Mouse (Mus musculus): ENCODE measurements around the gene Vwa3b.

Vwa3b gene

GRCm38 (mm10) chr1:37063053-37063452 lies 36.7 kb downstream of the Vwa3b start:
- no peak for DNase-seq (ENCODE audit: low spot score in 2 of 2)

GRCm38 (mm10) chr1:37063841-37064240 lies 37.4 kb downstream of the Vwa3b start:
- no peak for DNase-seq (ENCODE audit: low spot score in 2 of 2)

- no peak for DNase-seq (ENCODE audit: low spot score in 2 of 2)
These were observed 39.4 kb downstream of the Vwa3b start for GRCm38 (mm10) chr1:37065658-37066412.

GRCm38 (mm10) chr1:37075759-37076158 lies 49.4 kb downstream of the Vwa3b start:
- DNase-seq (ENCODE audit: low spot score in 2 of 2) = no peak

- no peak for DNase-seq (ENCODE audit: low spot score in 2 of 2)
These were observed 50.9 kb downstream of the Vwa3b start for GRCm38 (mm10) chr1:37077266-37077665.

GRCm38 (mm10) chr1:37077955-37078549 lies 51.7 kb downstream of the Vwa3b start:
- no peak for DNase-seq (ENCODE audit: low spot score in 2 of 2)

- DNase-seq (ENCODE audit: low spot score in 2 of 2) = no peak
These were observed 54.0 kb downstream of the Vwa3b start for GRCm38 (mm10) chr1:37080442-37080841.

- DNase-seq (ENCODE audit: low spot score in 2 of 2) = no peak
These were observed 55.2 kb downstream of the Vwa3b start for GRCm38 (mm10) chr1:37081376-37082214.

- no peak for DNase-seq (ENCODE audit: low spot score in 2 of 2)
These were observed 55.7 kb downstream of the Vwa3b start for GRCm38 (mm10) chr1:37082215-37082464.

GRCm38 (mm10) chr1:37084075-37084474 lies 57.7 kb downstream of the Vwa3b start:
- no peak for DNase-seq (ENCODE audit: low spot score in 2 of 2)

- no peak for DNase-seq (ENCODE audit: low spot score in 2 of 2)
These were observed 58.8 kb downstream of the Vwa3b start for GRCm38 (mm10) chr1:37085171-37085570.

GRCm38 (mm10) chr1:37089191-37089590 lies 62.8 kb downstream of the Vwa3b start:
- no peak for DNase-seq (ENCODE audit: low spot score in 2 of 2)

- no peak for DNase-seq (ENCODE audit: low spot score in 2 of 2)
These were observed 71.1 kb downstream of the Vwa3b start for GRCm38 (mm10) chr1:37097382-37098093.

- no peak for DNase-seq (ENCODE audit: low spot score in 2 of 2)
These were observed 71.7 kb downstream of the Vwa3b start for GRCm38 (mm10) chr1:37098094-37098555.

- no peak for DNase-seq (ENCODE audit: low spot score in 2 of 2)
These were observed 74.0 kb downstream of the Vwa3b start for GRCm38 (mm10) chr1:37100361-37100760.

GRCm38 (mm10) chr1:37101016-37101415 lies 74.6 kb downstream of the Vwa3b start:
- no peak for DNase-seq (ENCODE audit: low spot score in 2 of 2)

- no peak for DNase-seq (ENCODE audit: low spot score in 2 of 2)
These were observed 75.3 kb downstream of the Vwa3b start for GRCm38 (mm10) chr1:37101717-37102116.

- no peak for DNase-seq (ENCODE audit: low spot score in 2 of 2)
These were observed 78.8 kb downstream of the Vwa3b start for GRCm38 (mm10) chr1:37105194-37105593.

GRCm38 (mm10) chr1:37113781-37114180 lies 87.4 kb downstream of the Vwa3b start:
- no peak for DNase-seq (ENCODE audit: low spot score in 2 of 2)

GRCm38 (mm10) chr1:37115847-37116246 lies 89.5 kb downstream of the Vwa3b start:
- no peak for DNase-seq (ENCODE audit: low spot score in 2 of 2)

GRCm38 (mm10) chr1:37116574-37116973 lies 90.2 kb downstream of the Vwa3b start:
- DNase-seq (ENCODE audit: low spot score in 2 of 2) = no peak

- DNase-seq (ENCODE audit: low spot score in 2 of 2) = no peak
These were observed 91.6 kb downstream of the Vwa3b start for GRCm38 (mm10) chr1:37117964-37118363.

All from spleen, postnatal 14 days (tissue).